Mouse (Mus musculus): ENCODE data around the gene Gm28035. TPM values are rescaled to one million over a fixed set of nuclear protein-coding genes. Genes with fewer than 3 reads are reported as not detected.

The Gm28035 gene
- polyA plus RNA-seq, 1 experiment, result 8.6 TPM

DNA sequence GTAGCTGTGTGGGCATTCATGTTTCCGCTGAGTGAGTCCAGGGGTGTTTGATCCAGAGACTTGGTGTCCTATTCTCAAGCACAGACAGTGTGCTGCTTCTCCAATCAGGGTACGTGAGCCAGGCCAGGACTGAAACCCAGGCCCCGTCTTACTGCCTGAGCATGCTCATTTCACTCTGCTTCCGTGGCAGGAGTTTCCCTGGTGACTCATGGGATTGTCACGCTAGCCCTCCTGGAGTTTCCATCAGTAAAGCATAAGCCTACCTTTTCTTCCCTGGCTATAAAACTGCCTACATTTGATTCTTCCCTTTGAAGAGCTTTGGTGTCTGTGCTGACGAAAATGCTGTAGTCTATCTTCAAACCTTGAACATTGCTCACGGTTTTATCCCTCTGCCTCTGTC lies 82.7 kb downstream of the Gm28035 start:
- no peak overlapping the region for H3K27ac ChIP-seq (ENCODE audit: insufficient read depth, low read length)
- H3K27me3 ChIP-seq (ENCODE audit: control insufficient read depth, insufficient read depth, low read length), result no peaks in the 10 kb centered on the region
- WGBS, result 82% methylated on average over 7 of the region's 7 CpGs
- peaks cover 4% of the 10 kb centered on the region; the same call in 1 of the 2 replicates for H3K4me1 ChIP-seq (ENCODE audit: control insufficient read depth, insufficient read depth, low read length)
- no peak for TF ChIP-seq CTCF (IDR thresholded peaks at IDR 0.05; ENCODE audit: borderline replicate concordance, insufficient read depth, low read depth, low read length)
- TF ChIP-seq POLR2A (IDR thresholded peaks at IDR 0.05; ENCODE audit: borderline replicate concordance, insufficient read depth, low read length), result no peak
- no peak for DNase-seq
- H3K4me3 ChIP-seq (replicated peaks; ENCODE audit: insufficient read depth, low read depth, low read length), result no peak overlapping the region

- Histone ChIP-seq H3K4me1 (ENCODE audit: control insufficient read depth, insufficient read depth, low read length) (peaks cover 4% of the 10 kb centered on the region; the same call in 1 of the 2 replicates), H3K27me3 (ENCODE audit: control insufficient read depth, insufficient read depth, low read length) (no peaks in the 10 kb centered on the region), H3K27ac (ENCODE audit: insufficient read depth, low read length) (no peak overlapping the region), H3K4me3 (replicated peaks; ENCODE audit: insufficient read depth, low read depth, low read length) (no peak overlapping the region)
- WGBS, result 94% methylated on average over 5 of the region's 5 CpGs
- no peak for TF ChIP-seq POLR2A (IDR thresholded peaks at IDR 0.05; ENCODE audit: borderline replicate concordance, insufficient read depth, low read length)
- TF ChIP-seq CTCF (IDR thresholded peaks at IDR 0.05; ENCODE audit: borderline replicate concordance, insufficient read depth, low read depth, low read length), result no peak
- peak in 1 of 2 experiments; percentile 20 for DNase-seq
Observed at GRCm38 (mm10) chr2:30325296-30325695, 84.9 kb downstream of the Gm28035 start.

GRCm38 (mm10) chr2:30327276-30327675 lies 86.9 kb downstream of the Gm28035 start:
- peaks cover 4% of the 10 kb centered on the region; the same call in 1 of the 2 replicates for H3K4me1 ChIP-seq (ENCODE audit: control insufficient read depth, insufficient read depth, low read length)
- TF ChIP-seq POLR2A (IDR thresholded peaks at IDR 0.05; ENCODE audit: borderline replicate concordance, insufficient read depth, low read length) (no peak), CTCF (IDR thresholded peaks at IDR 0.05; ENCODE audit: borderline replicate concordance, insufficient read depth, low read depth, low read length) (no peak)
- WGBS, result 42% methylated on average over 7 of the region's 7 CpGs
- no peak overlapping the region for H3K4me3 ChIP-seq (replicated peaks; ENCODE audit: insufficient read depth, low read depth, low read length)
- no peak overlapping the region for H3K27ac ChIP-seq (ENCODE audit: insufficient read depth, low read length)
- DNase-seq, result peak; percentile 40 to 67
- H3K27me3 ChIP-seq (ENCODE audit: control insufficient read depth, insufficient read depth, low read length), result no peaks in the 10 kb centered on the region

DNA sequence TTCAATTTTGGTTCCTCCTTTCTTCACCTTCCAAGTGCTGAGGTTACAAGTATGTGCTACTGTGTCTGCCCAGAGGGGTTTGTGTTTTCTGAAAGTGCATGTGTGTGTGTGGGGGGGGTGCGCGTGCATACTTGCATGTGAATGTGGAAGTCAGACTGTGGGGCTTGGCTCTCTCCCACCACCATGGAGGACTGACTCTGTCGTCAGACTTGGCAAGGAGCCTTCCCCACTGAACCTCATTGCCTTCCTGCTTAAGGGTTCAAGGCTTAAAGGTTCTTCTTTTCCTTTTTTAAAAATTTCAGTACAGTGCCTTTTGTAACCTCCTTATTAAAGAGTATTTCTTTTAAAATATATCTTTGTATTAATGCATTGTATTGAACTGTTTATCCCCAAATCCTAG lies 88.4 kb downstream of the Gm28035 start:
- TF ChIP-seq CTCF (IDR thresholded peaks at IDR 0.05; ENCODE audit: borderline replicate concordance, insufficient read depth, low read depth, low read length) (no peak), POLR2A (IDR thresholded peaks at IDR 0.05; ENCODE audit: borderline replicate concordance, insufficient read depth, low read length) (no peak)
- no peak for DNase-seq
- 68% methylated on average over 3 of the region's 3 CpGs for WGBS
- no peak overlapping the region for H3K27ac ChIP-seq (ENCODE audit: insufficient read depth, low read length)
- H3K27me3 ChIP-seq (ENCODE audit: control insufficient read depth, insufficient read depth, low read length), result no peaks in the 10 kb centered on the region
- H3K4me3 ChIP-seq (replicated peaks; ENCODE audit: insufficient read depth, low read depth, low read length), result no peak overlapping the region
- H3K4me1 ChIP-seq (ENCODE audit: control insufficient read depth, insufficient read depth, low read length), result peaks cover 4% of the 10 kb centered on the region; the same call in 1 of the 2 replicates

Other genes starting within 250 kb of the Gm28035 start
- 25.2 and 25.6 TPM in 2 replicates for gene Wdr34, start 191.7 kb upstream of the Gm28035 start, polyA plus RNA-seq (2012; rRNA removed)
- 138 and 159 TPM in 2 replicates for gene Set, start 183.2 kb upstream of the Gm28035 start, polyA plus RNA-seq (2012; rRNA removed)
- 2.4 TPM in 2 replicates for gene Pkn3, start 162.9 kb upstream of the Gm28035 start, polyA plus RNA-seq (2012; rRNA removed)
- 14.4 and 15.5 TPM in 2 replicates for gene Zdhhc12, start 146.9 kb upstream of the Gm28035 start, polyA plus RNA-seq (2012; rRNA removed)
- 137 and 154 TPM in 2 replicates for gene Zer1, start 116.0 kb upstream of the Gm28035 start, polyA plus RNA-seq (2012; rRNA removed)
- 57.7 and 58.2 TPM in 2 replicates for gene Tbc1d13, start 106.8 kb upstream of the Gm28035 start, polyA plus RNA-seq (2012; rRNA removed)
- gene Endog, start 69.1 kb upstream of the Gm28035 start, polyA plus RNA-seq (2012; rRNA removed), result 52.9 and 54.1 TPM in 2 replicates
- 50.5 and 52.7 TPM in 2 replicates for gene Spout1, start 62.1 kb upstream of the Gm28035 start, polyA plus RNA-seq (2012; rRNA removed)
- gene Kyat1, start 34.7 kb upstream of the Gm28035 start, polyA plus RNA-seq (2012; rRNA removed), result 45.6 and 55.8 TPM in 2 replicates
- 54.8 and 58.0 TPM in 2 replicates for gene Lrrc8a, start 2.9 kb upstream of the Gm28035 start, polyA plus RNA-seq (2012; rRNA removed)
- 25.7 and 30.2 TPM in 2 replicates for gene Phyhd1, start 25.6 kb downstream of the Gm28035 start, polyA plus RNA-seq (2012; rRNA removed)
- gene Gm28038, start 40.5 kb downstream of the Gm28035 start, polyA plus RNA-seq (2012; rRNA removed), result not detected in 2 replicates
- gene Dolk, start 45.8 kb downstream of the Gm28035 start, polyA plus RNA-seq (2012; rRNA removed), result 20.8 and 21.8 TPM in 2 replicates
- gene Nup188, start 45.8 kb downstream of the Gm28035 start, polyA plus RNA-seq (2012; rRNA removed), result 19.4 and 22.9 TPM in 2 replicates
- gene Sh3glb2, start 118.8 kb downstream of the Gm28035 start, polyA plus RNA-seq (2012; rRNA removed), result 509 and 525 TPM in 2 replicates
- 108 and 114 TPM in 2 replicates for gene Miga2, start 123.7 kb downstream of the Gm28035 start, polyA plus RNA-seq (2012; rRNA removed)
- 50.5 and 55.9 TPM in 2 replicates for gene Dolpp1, start 151.7 kb downstream of the Gm28035 start, polyA plus RNA-seq (2012; rRNA removed)
- 50.9 and 52.1 TPM in 2 replicates for gene Crat, start 175.2 kb downstream of the Gm28035 start, polyA plus RNA-seq (2012; rRNA removed)
- 204 and 207 TPM in 2 replicates for gene Ptpa, start 175.5 kb downstream of the Gm28035 start, polyA plus RNA-seq (2012; rRNA removed)
- gene Ier5l, start 233.7 kb downstream of the Gm28035 start, polyA plus RNA-seq (2012; rRNA removed), result 5.1 and 7.5 TPM in 2 replicates